Mouse (Mus musculus) hindbrain, embryonic 11.5 days (tissue): ENCODE measurements around the gene Vgll4. TPM values are rescaled to one million over a fixed set of nuclear protein-coding genes. Genes with fewer than 3 reads are reported as not detected.

Experiments
- ATAC-seq: fragments of 200-750 bp; cut with Nextera tagmentation; 2 replicates; pipeline ENCODE4 v1.8.0; 2017; ENCODE audit warnings: mild to moderate bottlenecking, moderate TSS enrichment, moderate library complexity; ENCODE audit not compliant: low FRiP score
- DNase-seq: peaks from one replicate; pipeline ENCODE4 v3.0.0-alpha.2; 2015; ENCODE audit warnings: low spot score
- H3K27ac ChIP-seq: fragments of 300-500 bp; sonication (generic); 2 replicates; pipeline ENCODE4 v1.5.1; 2014; ENCODE audit warnings: mild to moderate bottlenecking, low read depth, low read length
- H3K27me3 ChIP-seq: fragments of 300-500 bp; sonication (generic); 2 replicates; pipeline ENCODE4 v1.6.1; 2014; ENCODE audit warnings: mild to moderate bottlenecking, low read length, moderate library complexity, mixed read lengths; ENCODE audit not compliant: control insufficient read depth, insufficient read depth
- H3K36me3 ChIP-seq: fragments of 300-500 bp; sonication (generic); 2 replicates; pipeline ENCODE4 v1.6.1; 2014; ENCODE audit warnings: mild to moderate bottlenecking, low read length, moderate library complexity, mixed read lengths; ENCODE audit not compliant: control insufficient read depth, insufficient read depth
- H3K4me1 ChIP-seq: fragments of 300-500 bp; sonication (generic); replicated peaks from 2 replicates; pipeline ENCODE4 v1.6.1; 2014; ENCODE audit warnings: low read length, mixed read lengths; ENCODE audit not compliant: control insufficient read depth, insufficient read depth
- H3K4me2 ChIP-seq: fragments of 300-500 bp; sonication (generic); replicated peaks from 2 replicates; pipeline ENCODE4 v1.6.1; 2014; ENCODE audit warnings: mild to moderate bottlenecking, low read depth, low read length
- H3K4me3 ChIP-seq: fragments of 300-500 bp; sonication (generic); 2 replicates; pipeline ENCODE4 v1.5.1; 2014; ENCODE audit warnings: low read depth, low read length
- H3K9ac ChIP-seq: fragments of 300-500 bp; sonication (generic); 2 replicates; pipeline ENCODE4 v1.6.1; 2014; ENCODE audit warnings: low read depth, low read length
- H3K9me3 ChIP-seq: fragments of 300-500 bp; sonication (generic); 2 replicates; pipeline ENCODE4 v1.6.1; 2016; ENCODE audit warnings: low read length; ENCODE audit not compliant: control insufficient read depth
- WGBS: fragments of 180-500 bp; shearing (Covaris S2); extraction: QIAGEN DNeasy Blood & Tissue Kit; methylation state at CpG from one replicate; pipeline ENCODE4 v1.1.7; 2014; 5-methylcytosine and 5-hydroxymethylcytosine counted together
- polyA plus RNA-seq: library from polyadenylated mRNA; unstranded; fragments of >200 nt; fragmentation: Nextera tagmentation; extraction: Ambion mirVana; gene quantifications from 2 replicates; pipeline ENCODE4 v1.2.1, GENCODE M21; 2014

Gene Vgll4
- polyA plus RNA-seq = 58.5 and 59.3 TPM in 2 replicates

GRCm38 (mm10) chr6:114969213-114970120 lies at the start of gene Vgll4:
Vgll4 (minus strand) TSS chr6:114969994.
- peak; percentile 75 for ATAC-seq

GRCm38 (mm10) chr6:115015461-115015860 lies 45.7 kb upstream of the Vgll4 start:
- Histone ChIP-seq H3K27me3 (no peaks in the 10 kb centered on the region), H3K9me3 (no peaks in the 10 kb centered on the region), H3K36me3 (peaks cover 3% of the 10 kb centered on the region; the same call in 1 of the 2 replicates), H3K4me3 (no peak overlapping the region), H3K4me2 (no peak overlapping the region), H3K9ac (no peak overlapping the region), H3K27ac (no peak overlapping the region), H3K4me1 (no peaks in the 10 kb centered on the region; the same call in 1 of the 2 replicates)
- WGBS = 94% methylated on average over 13 of the region's 13 CpGs
- ATAC-seq (no peak), DNase-seq (no peak)

More at GRCm38 (mm10) chr6:114969213-114970120, at the start of gene Vgll4:
- Histone ChIP-seq H3K4me2 (peak within 1 kb of the TSS; percentile 95), H3K9ac (peak within 1 kb of the TSS; percentile 67; the same call in 1 of the 2 replicates), H3K4me1 (no peaks in the 10 kb centered on the region; the same call in 1 of the 2 replicates), H3K27me3 (peaks cover 13% of the 10 kb centered on the region), H3K9me3 (no peaks in the 10 kb centered on the region), H3K27ac (0 out of 2 replicates have a peak within 1 kb of the TSS, but pooled peaks have one; percentile 12), H3K36me3 (no peaks in the 10 kb centered on the region), H3K4me3 (peak within 1 kb of the TSS; percentile 61)
- DNase-seq = peak; percentile 74
- WGBS = under 1% methylated on average over 78 of the region's 79 CpGs

- no peak overlapping the region for H3K4me3 ChIP-seq
- no peaks in the 10 kb centered on the region for H3K9me3 ChIP-seq
- H3K27ac ChIP-seq = no peak overlapping the region
- no peak for ATAC-seq
- H3K9ac ChIP-seq = no peak overlapping the region
- no peak overlapping the region for H3K4me2 ChIP-seq
- DNase-seq = no peak
- H3K27me3 ChIP-seq = no peaks in the 10 kb centered on the region
- H3K4me1 ChIP-seq = no peaks in the 10 kb centered on the region; the same call in 1 of the 2 replicates
- WGBS = 84% methylated on average over 4 of the region's 4 CpGs
- peaks cover 3% of the 10 kb centered on the region; the same call in 1 of the 2 replicates for H3K36me3 ChIP-seq
These were observed 43.8 kb upstream of the Vgll4 start for GRCm38 (mm10) chr6:115013574-115013973.

GRCm38 (mm10) chr6:115011792-115012191 lies 42.0 kb upstream of the Vgll4 start:
- Histone ChIP-seq H3K4me3 (no peak overlapping the region), H3K27ac (no peak overlapping the region), H3K9ac (no peak overlapping the region), H3K4me1 (no peaks in the 10 kb centered on the region; the same call in 1 of the 2 replicates), H3K9me3 (no peaks in the 10 kb centered on the region), H3K36me3 (peaks cover 3% of the 10 kb centered on the region; the same call in 1 of the 2 replicates), H3K27me3 (no peaks in the 10 kb centered on the region), H3K4me2 (no peak overlapping the region)
- DNase-seq (no peak), ATAC-seq (no peak)
- WGBS = 87% methylated on average over 8 of the region's 8 CpGs

GRCm38 (mm10) chr6:115010815-115011214 lies 41.0 kb upstream of the Vgll4 start:
- H3K27me3 ChIP-seq = no peaks in the 10 kb centered on the region
- no peak overlapping the region for H3K9ac ChIP-seq
- H3K9me3 ChIP-seq = no peaks in the 10 kb centered on the region
- 71% methylated on average over 9 of the region's 9 CpGs for WGBS
- H3K27ac ChIP-seq = no peak overlapping the region
- peaks cover 3% of the 10 kb centered on the region; the same call in 1 of the 2 replicates for H3K36me3 ChIP-seq
- DNase-seq (no peak), ATAC-seq (no peak)
- no peaks in the 10 kb centered on the region; the same call in 1 of the 2 replicates for H3K4me1 ChIP-seq
- H3K4me2 ChIP-seq = no peak overlapping the region
- H3K4me3 ChIP-seq = no peak overlapping the region

GRCm38 (mm10) chr6:115010304-115010703 lies 40.5 kb upstream of the Vgll4 start:
- no peaks in the 10 kb centered on the region for H3K9me3 ChIP-seq
- no peaks in the 10 kb centered on the region for H3K27me3 ChIP-seq
- no peaks in the 10 kb centered on the region; the same call in 1 of the 2 replicates for H3K4me1 ChIP-seq
- 74% methylated on average over 9 of the region's 9 CpGs for WGBS
- H3K36me3 ChIP-seq = peaks cover under 1% of the 10 kb centered on the region; the same call in 1 of the 2 replicates
- H3K4me3 ChIP-seq = no peak overlapping the region
- DNase-seq = no peak
- no peak overlapping the region for H3K27ac ChIP-seq
- H3K9ac ChIP-seq = no peak overlapping the region
- no peak overlapping the region for H3K4me2 ChIP-seq
- no peak for ATAC-seq

GRCm38 (mm10) chr6:115007728-115008127 lies 37.9 kb upstream of the Vgll4 start:
- DNase-seq = peak; percentile 85
- 39% methylated on average over 5 of the region's 5 CpGs for WGBS
- Histone ChIP-seq H3K36me3 (no peaks in the 10 kb centered on the region), H3K4me2 (no peak overlapping the region), H3K9ac (no peak overlapping the region), H3K4me1 (no peaks in the 10 kb centered on the region; the same call in 1 of the 2 replicates), H3K27me3 (no peaks in the 10 kb centered on the region), H3K9me3 (no peaks in the 10 kb centered on the region), H3K27ac (no peak overlapping the region), H3K4me3 (no peak overlapping the region)
- no peak for ATAC-seq

GRCm38 (mm10) chr6:115006948-115007347 lies 37.2 kb upstream of the Vgll4 start:
- Histone ChIP-seq H3K27me3 (no peaks in the 10 kb centered on the region), H3K36me3 (no peaks in the 10 kb centered on the region), H3K4me3 (no peak overlapping the region), H3K9me3 (no peaks in the 10 kb centered on the region), H3K9ac (no peak overlapping the region), H3K4me1 (no peaks in the 10 kb centered on the region; the same call in 1 of the 2 replicates), H3K4me2 (no peak overlapping the region), H3K27ac (no peak overlapping the region)
- ATAC-seq (no peak), DNase-seq (peak; percentile 10)
- 74% methylated on average over 6 of the region's 6 CpGs for WGBS
